Mouse (Mus musculus) lung, postnatal 36 days (tissue): ENCODE measurements at regions not wholly inside any gene's neighbourhood (a gene's known extent, or its start where the extent isn't known, plus 50 kb on each side); places are given as distances from the start of the nearest gene placed in this dataset.
"Not testable (repeated sequence)": the region's sequence is repeated elsewhere in the genome, so short reads cannot be mapped to it uniquely, and the experiment has no call there.

Experiments
- DNase-seq: peaks from one replicate; pipeline ENCODE4 v3.0.0; 2022; ENCODE audit warnings: mixed read lengths

DNA sequence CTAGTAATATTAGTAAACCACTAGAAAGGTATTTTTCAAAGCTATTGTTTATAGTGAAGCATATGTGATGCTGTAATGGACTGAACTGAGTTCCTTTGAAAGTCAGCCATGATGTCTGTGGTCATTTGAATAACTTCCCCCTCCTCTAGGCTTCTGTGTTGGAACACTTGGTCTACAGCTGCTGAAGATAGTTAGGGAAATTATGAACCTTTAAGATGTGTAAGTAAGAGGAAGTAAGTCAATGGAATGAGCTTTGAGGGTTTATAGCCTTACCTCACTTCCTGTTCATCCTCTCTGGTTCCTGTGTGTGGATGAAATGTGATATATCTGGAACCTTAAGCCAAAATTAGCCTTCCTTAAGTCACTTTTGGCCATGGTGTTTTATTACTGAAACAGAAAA, 145.7 kb upstream of the Tmem229a start:
- DNase-seq, result no peak

DNA sequence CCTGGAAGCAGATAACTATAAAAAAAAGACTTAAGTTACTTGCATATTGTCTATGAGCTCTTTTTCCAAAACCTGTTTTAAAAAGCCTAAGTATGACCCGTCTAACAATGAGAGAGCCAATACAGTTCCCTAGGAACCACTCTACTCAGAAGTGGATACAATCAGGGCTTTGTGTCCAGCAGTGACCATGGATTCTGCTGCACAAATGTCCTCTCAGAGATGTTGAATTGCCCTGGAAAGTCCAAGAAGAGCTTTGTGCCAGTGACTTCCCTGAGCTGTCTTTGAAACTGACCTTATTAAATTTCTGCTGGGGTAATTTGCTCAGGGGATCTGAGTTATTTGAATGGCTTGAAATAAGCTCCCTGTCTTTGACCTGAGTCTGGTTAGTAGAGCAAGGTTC, 131.1 kb upstream of the Tmem229a start:
- no peak for DNase-seq

DNA sequence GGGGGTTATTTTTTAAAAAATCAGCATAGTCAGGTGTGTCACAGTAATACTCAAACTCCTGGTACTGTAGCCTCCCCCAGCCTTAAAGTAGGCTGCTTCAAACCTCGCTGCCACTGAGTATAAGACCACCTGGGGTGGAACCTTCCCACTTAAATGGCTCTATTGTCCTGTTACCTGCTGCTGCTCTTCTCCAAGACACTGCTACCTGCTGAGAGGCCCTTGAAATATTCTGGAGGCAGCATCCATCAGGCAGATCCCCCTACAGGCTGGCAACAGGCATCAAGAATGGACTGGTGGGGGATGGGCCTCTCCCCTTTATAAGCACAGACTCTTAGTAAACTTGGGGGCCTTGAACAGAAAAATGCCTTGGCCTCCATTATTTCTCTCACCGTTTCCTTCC, 129.8 kb upstream of the Tmem229a start:
- no peak for DNase-seq

DNA sequence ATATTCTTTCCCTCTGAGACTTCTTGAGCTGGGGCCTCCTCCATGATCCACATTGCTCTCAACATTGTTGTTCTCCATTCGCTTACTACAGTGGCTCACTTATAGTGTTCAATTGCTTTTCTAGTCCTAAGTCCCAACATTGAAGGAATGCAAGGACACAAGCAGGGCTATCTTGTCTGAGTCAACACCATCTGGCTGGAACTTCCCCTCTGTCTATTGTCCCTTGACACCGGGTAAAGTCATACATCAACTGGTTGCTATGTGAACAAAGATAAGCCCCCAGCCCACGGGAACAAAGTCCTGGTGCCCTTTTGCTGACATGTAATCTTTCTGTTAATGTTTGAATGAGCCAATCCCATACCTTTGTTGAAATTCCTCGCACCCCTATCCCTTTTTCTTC, 129.2 kb upstream of the Tmem229a start:
- DNase-seq, result not testable (repeated sequence)

DNA sequence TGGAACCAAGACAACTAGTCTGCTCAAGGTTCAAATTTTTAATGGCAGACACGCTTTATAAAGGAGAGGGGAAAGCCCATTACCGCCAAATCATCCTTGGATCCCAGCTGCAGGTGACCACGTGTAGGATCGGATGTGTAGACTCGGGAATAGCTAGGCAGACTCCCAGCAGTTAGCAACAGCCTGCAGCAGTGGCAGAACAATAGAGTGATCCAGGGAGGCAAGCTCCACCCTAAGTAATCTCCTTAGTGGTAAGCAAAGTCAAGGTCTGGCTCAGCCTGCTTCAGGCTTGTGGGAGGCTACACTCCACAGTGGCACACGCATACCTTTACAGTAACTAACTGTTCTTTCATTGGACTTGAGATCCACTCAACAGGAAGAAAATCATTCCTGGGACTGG, 109.8 kb upstream of the Tmem229a start:
- no peak for DNase-seq

DNA sequence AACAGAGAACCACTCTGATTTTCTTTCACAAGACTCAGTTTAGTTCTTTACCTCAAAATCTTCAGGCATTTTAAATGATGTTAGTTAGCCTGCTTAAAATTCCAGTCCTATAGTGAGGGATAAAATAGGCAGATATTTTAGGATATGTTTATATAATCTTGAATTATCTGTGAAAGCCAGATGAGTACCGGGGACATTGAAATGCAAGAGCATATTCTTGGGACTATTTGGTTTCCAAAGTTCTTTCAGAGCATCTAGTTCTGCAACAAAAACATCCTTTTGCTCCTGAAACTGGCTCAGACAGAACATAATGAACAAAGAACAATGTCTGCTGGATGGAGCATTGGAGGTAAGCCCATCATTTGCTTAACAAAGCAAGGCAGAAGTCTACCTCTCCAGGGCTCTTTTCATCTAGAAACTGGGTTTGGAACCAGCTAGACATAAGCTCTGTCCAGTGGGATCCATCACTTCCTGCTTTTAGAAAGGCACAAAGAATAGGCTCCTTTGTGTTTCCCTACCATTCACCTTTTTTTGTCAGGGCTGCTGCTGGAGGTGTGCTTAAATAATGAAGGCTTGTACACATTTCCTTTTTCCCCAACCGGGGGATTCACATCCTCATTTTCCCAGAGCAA, 76.9 kb upstream of the Tmem229a start:
- DNase-seq, result no peak

DNA sequence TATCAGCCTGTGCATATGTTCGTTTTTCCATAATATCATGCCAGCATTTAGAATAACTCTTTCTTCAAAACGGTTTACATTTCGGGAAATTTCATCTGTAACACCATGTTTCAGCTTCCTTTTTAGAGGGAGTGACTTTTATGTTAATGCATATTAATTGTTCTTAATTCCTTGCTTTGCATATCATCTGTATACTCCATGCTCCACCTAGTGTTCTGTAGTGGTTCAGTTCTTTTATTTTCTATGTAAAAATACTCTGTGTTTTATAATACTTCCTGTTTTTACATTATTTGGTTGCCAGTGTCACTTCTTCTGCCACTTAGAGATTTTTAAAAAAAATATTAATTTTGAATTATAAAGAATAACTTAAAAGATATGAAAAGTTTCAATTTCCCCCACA, 70.9 kb upstream of the Tmem229a start:
- DNase-seq, result no peak

DNA sequence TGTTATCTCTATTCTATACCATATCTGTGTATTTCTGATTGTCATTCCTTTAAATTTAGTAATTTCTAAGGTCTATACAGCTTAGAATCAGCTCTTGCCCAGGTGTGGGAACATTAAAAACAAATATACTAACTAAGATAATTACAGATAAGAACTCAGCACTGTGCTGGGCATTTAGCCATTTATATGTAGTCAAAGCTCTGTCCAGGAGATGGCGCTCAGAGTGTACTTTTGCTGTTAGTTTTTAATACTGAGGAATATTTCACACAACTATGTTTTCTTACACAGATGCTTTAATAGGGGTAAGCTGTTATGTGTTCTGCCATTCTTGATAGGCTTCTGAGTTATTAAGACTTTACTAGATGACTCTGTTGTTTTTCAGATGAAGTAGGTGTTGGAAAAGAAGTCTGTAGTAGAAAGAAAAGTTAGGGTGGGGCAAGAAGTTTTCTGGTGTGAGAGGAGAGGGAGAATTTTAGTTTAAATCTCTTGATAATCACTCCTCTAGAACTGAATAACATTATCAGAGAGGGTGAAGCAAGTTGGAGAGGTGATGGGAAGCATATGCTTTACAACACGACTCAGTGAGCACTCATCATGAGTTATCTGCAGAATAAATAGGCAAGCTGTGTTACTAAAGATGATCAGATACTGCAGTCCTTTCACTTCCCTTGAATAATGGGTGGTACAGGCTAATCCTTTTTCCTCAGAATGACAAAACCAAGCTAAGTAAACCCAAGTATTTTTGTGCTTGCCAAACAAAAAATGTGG, 64.1 kb upstream of the Tmem229a start:
- DNase-seq, result peak; percentile 8

DNA sequence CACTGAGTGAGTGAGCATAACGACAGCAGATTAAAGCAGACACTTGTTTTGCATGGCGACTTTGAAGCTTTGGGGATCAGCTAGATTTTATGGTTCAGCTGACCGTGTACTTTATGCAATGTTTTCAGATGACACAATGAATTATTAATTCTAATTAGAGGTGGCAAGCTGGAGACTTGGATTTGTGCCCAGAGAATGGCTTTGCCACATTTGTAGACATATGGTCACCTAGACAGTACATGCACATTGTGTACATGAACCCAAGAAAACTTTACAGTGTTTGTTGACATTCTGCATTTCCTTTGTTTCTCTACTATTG, 57.1 kb upstream of the Tmem229a start:
- DNase-seq, result no peak

DNA sequence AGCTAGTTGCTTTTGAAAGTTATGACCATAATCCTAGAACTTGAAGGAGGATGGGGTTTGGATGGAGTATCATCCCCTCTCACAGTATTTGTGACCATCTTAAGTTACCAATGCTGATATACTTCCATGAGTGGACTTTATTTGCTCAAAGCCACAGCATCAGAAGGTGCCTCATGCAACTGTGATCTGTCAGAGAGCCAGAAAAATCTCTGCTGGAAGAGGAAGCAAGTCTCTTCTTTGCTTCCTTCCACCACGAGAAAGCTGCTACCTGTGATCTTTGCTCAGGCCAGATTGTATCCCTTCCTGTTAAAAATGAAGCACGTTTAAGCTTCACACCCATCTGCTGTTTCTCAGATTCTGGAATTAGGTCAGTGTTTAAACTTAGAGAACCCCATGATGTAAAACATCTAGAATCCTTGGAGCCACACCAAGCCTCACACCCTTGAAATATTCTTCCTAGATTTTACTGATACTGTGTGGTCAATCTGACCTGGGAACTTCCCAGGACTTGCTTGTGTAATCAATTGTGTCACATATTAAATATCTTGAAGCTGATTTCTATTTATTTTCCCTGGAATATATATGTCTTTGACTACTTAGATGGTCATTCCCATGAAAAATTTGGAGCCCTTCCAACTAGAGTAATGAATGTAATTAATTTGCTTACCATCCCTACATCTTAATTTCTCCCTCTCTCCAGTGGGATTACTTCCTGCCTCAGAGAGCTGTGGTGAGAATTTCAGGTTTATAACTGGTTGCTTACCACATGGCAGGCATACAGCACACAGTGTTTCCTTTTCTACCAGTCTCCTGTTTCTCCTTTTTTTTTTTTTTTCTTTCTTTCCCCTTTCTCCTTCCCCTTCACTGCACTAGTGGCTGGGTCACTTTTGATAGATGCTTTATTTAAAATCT, 56.5 kb upstream of the Tmem229a start:
- no peak for DNase-seq

DNA sequence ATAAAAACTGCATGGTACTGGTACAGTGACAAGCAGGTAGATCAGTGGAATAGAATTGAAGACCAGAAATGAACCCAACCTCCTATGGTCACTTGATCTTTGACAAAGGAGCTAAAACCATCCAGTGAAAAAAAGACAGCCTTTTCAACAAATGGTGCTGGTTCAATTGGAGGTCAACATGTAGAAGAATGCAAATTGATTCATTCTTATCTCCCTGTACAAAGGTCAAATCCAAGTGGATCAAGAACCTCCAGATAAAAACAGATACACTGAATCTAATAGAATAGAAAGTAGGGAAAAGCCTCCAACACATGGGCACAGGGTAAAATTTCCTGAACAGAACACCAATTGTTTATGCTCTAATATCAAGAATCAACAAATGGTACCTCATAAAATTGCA, 52.8 kb upstream of the Tmem229a start:
- not testable (repeated sequence) for DNase-seq
